Mouse (Mus musculus) cerebellum, adult 2 months (tissue): Measurements from ENCODE around the gene Fam210b.

Source experiments
- CTCF ChIP-seq: fragments of 200-500 bp; IDR thresholded peaks from 2 replicates; pipeline ENCODE4 v1.5.1; 2011; ENCODE audit warnings: low read depth, mild to moderate bottlenecking, control low read depth, low read length, moderate library complexity, borderline replicate concordance; ENCODE audit not compliant: insufficient read depth
- POLR2A ChIP-seq: fragments of 200-500 bp; IDR thresholded peaks from 2 replicates; pipeline ENCODE4 v1.6.1; 2011; ENCODE audit warnings: low read length, control low read depth, borderline replicate concordance; ENCODE audit not compliant: insufficient read depth

- no peak for TF ChIP-seq POLR2A
- no peak for TF ChIP-seq CTCF
Observed at GRCm38 (mm10) chr2:172376551-172376950, 31.2 kb downstream of the Fam210b start.
